Mouse (Mus musculus) A20 (cell line): Measurements from ENCODE around the gene Gm3139.
"Not testable (repeated sequence)": the region's sequence is repeated elsewhere in the genome, so short reads cannot be mapped to it uniquely, and the experiment has no call there.

Source experiments
- DNase-seq: peaks from one replicate; pipeline ENCODE4 v3.0.0-alpha.2; 2011; ENCODE audit warnings: low read depth, low spot score

The Gm3139 gene

DNA sequence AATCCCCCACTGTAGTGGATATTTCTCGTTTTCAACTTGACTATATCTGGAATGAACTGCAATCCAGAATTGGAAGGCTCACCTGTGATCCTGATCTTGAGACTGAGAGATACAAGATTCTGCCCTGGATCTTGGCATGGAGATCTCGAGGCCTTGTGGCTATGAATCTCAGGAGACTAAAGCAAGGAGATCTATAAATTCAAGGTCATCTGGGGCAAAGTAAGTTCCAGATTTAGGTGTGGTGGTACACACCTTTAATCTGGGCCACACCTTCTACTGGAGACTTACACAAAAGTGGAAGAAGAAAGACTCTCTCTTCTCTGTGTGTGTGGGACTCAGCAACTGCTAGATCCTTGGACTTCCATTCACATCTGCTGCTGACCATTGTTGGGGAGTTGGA lies at the start of gene Gm3139:
Gene Gm3139, plus strand, starts transcription at position 301 of the 400 bp plus-strand sequence.
- DNase-seq: not testable (repeated sequence)
